Mouse (Mus musculus) forebrain, embryonic 11.5 days (tissue): ENCODE results near the gene Qdpr. TPM values are rescaled to one million over a fixed set of nuclear protein-coding genes. Genes with fewer than 3 reads are reported as not detected.
"Not testable (repeated sequence)": the region's sequence is repeated elsewhere in the genome, so short reads cannot be mapped to it uniquely, and the experiment has no call there.

Experiments used
- ATAC-seq: fragments of 200-750 bp; cut with Nextera tagmentation; replicated peaks from 2 replicates; pipeline ENCODE4 v1.8.0; 2017; ENCODE audit warnings: moderate TSS enrichment; ENCODE audit not compliant: low FRiP score
- DNase-seq: peaks from one replicate; pipeline ENCODE4 v3.0.0-alpha.2; 2017; ENCODE audit warnings: low spot score
- H3K27ac ChIP-seq: fragments of 300-500 bp; sonication (generic); 2 replicates; pipeline ENCODE4 v1.5.1; 2014; ENCODE audit warnings: low read depth, low read length
- H3K27me3 ChIP-seq: fragments of 300-500 bp; sonication (generic); 2 replicates; pipeline ENCODE4 v1.6.1; 2014; ENCODE audit warnings: mild to moderate bottlenecking, low read length, mixed read lengths; ENCODE audit not compliant: control insufficient read depth, insufficient read depth
- H3K36me3 ChIP-seq: fragments of 300-500 bp; sonication (generic); 2 replicates; pipeline ENCODE4 v1.6.1; 2014; ENCODE audit warnings: mild to moderate bottlenecking, low read length, moderate library complexity, mixed read lengths; ENCODE audit not compliant: control insufficient read depth, insufficient read depth
- H3K4me1 ChIP-seq: fragments of 300-500 bp; sonication (generic); replicated peaks from 2 replicates; pipeline ENCODE4 v1.6.1; 2014; ENCODE audit warnings: low read length, mixed read lengths; ENCODE audit not compliant: control insufficient read depth, insufficient read depth
- H3K4me2 ChIP-seq: fragments of 300-500 bp; sonication (generic); 2 replicates; pipeline ENCODE4 v1.6.1; 2014; ENCODE audit warnings: low read depth, mild to moderate bottlenecking, low read length, moderate library complexity, mixed read lengths; ENCODE audit not compliant: severe bottlenecking
- H3K4me3 ChIP-seq: fragments of 300-500 bp; sonication (generic); 2 replicates; pipeline ENCODE4 v1.5.1; 2014; ENCODE audit warnings: low read depth, low read length
- H3K9ac ChIP-seq: fragments of 300-500 bp; sonication (generic); 2 replicates; pipeline ENCODE4 v1.6.1; 2014; ENCODE audit warnings: low read length
- H3K9me3 ChIP-seq: fragments of 300-500 bp; sonication (generic); 2 replicates; pipeline ENCODE4 v1.6.1; 2016; ENCODE audit warnings: low read length, mixed read lengths; ENCODE audit not compliant: control insufficient read depth
- WGBS: fragments of 180-500 bp; shearing (Covaris S2); extraction: QIAGEN DNeasy Blood & Tissue Kit; methylation state at CpG from one replicate; pipeline ENCODE4 v1.1.7; 2014; 5-methylcytosine and 5-hydroxymethylcytosine counted together
- polyA plus RNA-seq: library from polyadenylated mRNA; unstranded; fragments of >200 nt; fragmentation: Nextera tagmentation; extraction: Ambion mirVana; gene quantifications from 2 replicates; pipeline ENCODE4 v1.2.1, GENCODE M21; 2014

The Qdpr gene
- polyA plus RNA-seq, 1 experiment from 2014 or later, result 97.3 TPM

- not testable (repeated sequence) for H3K4me3 ChIP-seq, H3K4me1 ChIP-seq, DNase-seq, ATAC-seq, H3K36me3 ChIP-seq, H3K27me3 ChIP-seq, H3K9ac ChIP-seq, H3K9me3 ChIP-seq, H3K27ac ChIP-seq, H3K4me2 ChIP-seq
- 45% methylated on average over 1 of the region's 1 CpGs for WGBS
These were observed 24.3 kb downstream of the Qdpr start for GRCm38 (mm10) chr5:45425771-45426170.

GRCm38 (mm10) chr5:45424021-45424886 lies 25.8 kb downstream of the Qdpr start:
- H3K36me3 ChIP-seq, result no peaks in the 10 kb centered on the region
- DNase-seq, result peak; percentile 73
- 46% methylated on average over 8 of the region's 8 CpGs for WGBS
- ATAC-seq, result peak; percentile 88
- H3K4me2 ChIP-seq, result no peak overlapping the region
- H3K27me3 ChIP-seq, result no peaks in the 10 kb centered on the region
- H3K4me3 ChIP-seq, result no peak overlapping the region
- H3K9ac ChIP-seq, result no peak overlapping the region
- no peaks in the 10 kb centered on the region for H3K4me1 ChIP-seq
- H3K27ac ChIP-seq, result no peak overlapping the region
- no peaks in the 10 kb centered on the region for H3K9me3 ChIP-seq

- no peak for DNase-seq
- Histone ChIP-seq H3K9me3 (no peaks in the 10 kb centered on the region), H3K4me1 (no peaks in the 10 kb centered on the region), H3K27me3 (no peaks in the 10 kb centered on the region), H3K36me3 (no peaks in the 10 kb centered on the region), H3K4me3 (no peak overlapping the region), H3K27ac (no peak overlapping the region), H3K4me2 (no peak overlapping the region), H3K9ac (no peak overlapping the region)
- 75% methylated on average over 12 of the region's 12 CpGs for WGBS
- ATAC-seq, result no peak
These were observed 27.9 kb downstream of the Qdpr start for GRCm38 (mm10) chr5:45421881-45422844.

GRCm38 (mm10) chr5:45419841-45420638 lies 30.0 kb downstream of the Qdpr start:
- no peaks in the 10 kb centered on the region for H3K27me3 ChIP-seq
- DNase-seq (peak; percentile 56), ATAC-seq (peak; percentile 37; the same call in 1 of the 2 replicates)
- no peaks in the 10 kb centered on the region for H3K36me3 ChIP-seq
- no peaks in the 10 kb centered on the region for H3K4me1 ChIP-seq
- no peak overlapping the region for H3K4me2 ChIP-seq
- H3K4me3 ChIP-seq, result no peak overlapping the region
- no peaks in the 10 kb centered on the region for H3K9me3 ChIP-seq
- H3K9ac ChIP-seq, result no peak overlapping the region
- 77% methylated on average over 8 of the region's 10 CpGs for WGBS
- H3K27ac ChIP-seq, result no peak overlapping the region

- Histone ChIP-seq H3K27ac (no peak overlapping the region), H3K4me2 (no peak overlapping the region), H3K9me3 (no peaks in the 10 kb centered on the region), H3K27me3 (no peaks in the 10 kb centered on the region), H3K4me1 (no peaks in the 10 kb centered on the region), H3K4me3 (no peak overlapping the region), H3K9ac (no peak overlapping the region), H3K36me3 (no peaks in the 10 kb centered on the region)
- no peak for ATAC-seq
- no peak for DNase-seq
- 74% methylated on average over 3 of the region's 3 CpGs for WGBS
These were observed 32.1 kb downstream of the Qdpr start for GRCm38 (mm10) chr5:45417859-45418443.

- Histone ChIP-seq H3K4me3 (no peak overlapping the region), H3K4me2 (no peak overlapping the region), H3K9ac (no peak overlapping the region), H3K36me3 (no peaks in the 10 kb centered on the region), H3K9me3 (no peaks in the 10 kb centered on the region), H3K27me3 (no peaks in the 10 kb centered on the region), H3K4me1 (no peaks in the 10 kb centered on the region), H3K27ac (no peak overlapping the region)
- no peak for DNase-seq
- 92% methylated on average over 3 of the region's 3 CpGs for WGBS
- ATAC-seq, result no peak
These were observed 33.6 kb downstream of the Qdpr start for GRCm38 (mm10) chr5:45416478-45416877.

- no peaks in the 10 kb centered on the region for H3K9me3 ChIP-seq
- 76% methylated on average over 2 of the region's 2 CpGs for WGBS
These were observed 43.9 kb downstream of the Qdpr start for GRCm38 (mm10) chr5:45406129-45406528.

GRCm38 (mm10) chr5:45402632-45403031 lies 47.4 kb downstream of the Qdpr start:
- H3K4me3 ChIP-seq, result no peak overlapping the region
- no peaks in the 10 kb centered on the region for H3K4me1 ChIP-seq
- no peaks in the 10 kb centered on the region for H3K36me3 ChIP-seq
- DNase-seq (peak; percentile 80), ATAC-seq (peak; percentile 67)
- no peak overlapping the region for H3K27ac ChIP-seq
- 16% methylated on average over 11 of the region's 11 CpGs for WGBS
- H3K9me3 ChIP-seq, result no peaks in the 10 kb centered on the region
- H3K9ac ChIP-seq, result no peak overlapping the region
- no peaks in the 10 kb centered on the region for H3K27me3 ChIP-seq
- no peak overlapping the region for H3K4me2 ChIP-seq

More at GRCm38 (mm10) chr5:45406129-45406528, 43.9 kb downstream of the Qdpr start:
- H3K4me1 ChIP-seq, result no peaks in the 10 kb centered on the region
- no peak overlapping the region for H3K4me2 ChIP-seq
- no peaks in the 10 kb centered on the region for H3K36me3 ChIP-seq
- no peak overlapping the region for H3K9ac ChIP-seq
- no peak overlapping the region for H3K27ac ChIP-seq
- no peaks in the 10 kb centered on the region for H3K27me3 ChIP-seq
- no peak overlapping the region for H3K4me3 ChIP-seq
- ATAC-seq, result no peak
- no peak for DNase-seq
